Mouse (Mus musculus) ES-Bruce4 (cell line): ENCODE data around the gene Rusc2.

Experiments used
- CTCF ChIP-seq: IDR thresholded peaks from one replicate; pipeline ENCODE4 v1.8.1; 2011; ENCODE audit warnings: low read depth, low read length
- POLR2A ChIP-seq: IDR thresholded peaks from one replicate; pipeline ENCODE4 v1.8.1; 2011; ENCODE audit warnings: low read length; ENCODE audit not compliant: insufficient read depth

GRCm38 (mm10) chr4:43374266-43374665 lies 7.5 kb upstream of the Rusc2 start:
- TF ChIP-seq CTCF (no peak), POLR2A (no peak)
